Mouse (Mus musculus): ENCODE results near the gene Slc38a10.
A peak's percentile ranks its signal among the peaks of the same experiment; 100 is the strongest.

Slc38a10 gene

DNA sequence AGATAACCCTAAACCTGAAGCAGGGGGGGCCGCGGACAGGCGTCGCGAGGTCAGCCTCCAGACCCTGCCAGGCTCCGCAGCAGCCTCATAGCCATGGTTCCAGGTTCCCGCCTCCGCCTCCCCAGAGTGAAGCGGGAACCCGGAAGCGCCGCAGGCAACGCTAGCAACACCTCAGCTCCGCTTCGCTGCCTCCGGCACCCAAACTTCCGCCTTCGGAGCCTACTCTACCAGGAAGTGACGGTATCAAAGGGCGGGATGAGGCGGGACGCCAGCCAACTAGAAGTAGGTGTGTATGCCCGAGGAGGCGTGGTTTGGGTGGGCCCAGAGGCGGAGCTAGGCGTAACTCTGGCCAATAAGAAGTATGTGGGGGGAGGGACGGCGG, at the start of gene Slc38a10:
Gene Slc38a10 (minus strand): TSS at position 234 of the 382 bp plus-strand sequence.
- peak; percentile 100 for DNase-seq

DNA sequence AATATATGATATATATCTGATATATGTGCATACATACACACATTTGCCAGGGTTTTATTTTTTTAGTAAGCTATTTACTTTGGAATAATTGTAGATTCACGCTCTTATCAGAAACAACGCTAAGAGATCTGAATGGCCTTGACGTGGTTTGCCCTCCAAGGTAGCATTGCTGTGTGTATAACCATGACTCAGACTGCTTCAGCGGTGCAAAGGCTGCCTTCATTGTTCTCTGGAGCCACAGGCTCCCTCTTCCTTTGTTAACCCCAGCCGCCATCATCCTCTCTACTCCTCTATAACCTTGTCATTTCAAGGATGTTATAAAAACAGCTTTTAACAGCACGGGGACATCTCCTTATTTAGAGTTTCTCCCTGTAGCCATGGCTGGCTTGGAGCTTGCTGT, 49.5 kb upstream of the Slc38a10 start:
- DNase-seq, result no peak

- DNase-seq, result no peak
Measured at GRCm38 (mm10) chr11:120199766-120200165, 48.6 kb upstream of the Slc38a10 start.

DNA sequence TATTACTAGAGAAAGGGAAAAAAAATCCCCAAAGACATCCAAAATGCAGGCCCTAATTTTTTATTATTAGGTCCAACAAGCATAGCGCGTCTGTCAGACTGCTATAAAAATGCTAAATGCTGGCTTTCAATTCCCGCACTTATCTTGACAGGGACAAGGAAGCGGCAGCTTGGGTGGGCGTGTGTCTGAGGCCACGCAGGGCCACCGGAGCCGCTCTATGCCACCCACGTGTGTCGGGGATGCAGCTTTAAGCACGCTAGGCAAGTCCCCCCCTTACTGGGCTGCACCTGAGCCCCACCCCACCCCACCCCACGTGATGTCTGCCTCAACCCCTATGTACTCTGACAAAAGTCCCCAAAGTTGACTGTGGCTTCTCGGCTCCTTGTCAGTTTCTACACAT, 47.7 kb upstream of the Slc38a10 start:
- DNase-seq, result no peak

- DNase-seq, result no peak
Measured at GRCm38 (mm10) chr11:120190526-120191412, 39.6 kb upstream of the Slc38a10 start.

DNA sequence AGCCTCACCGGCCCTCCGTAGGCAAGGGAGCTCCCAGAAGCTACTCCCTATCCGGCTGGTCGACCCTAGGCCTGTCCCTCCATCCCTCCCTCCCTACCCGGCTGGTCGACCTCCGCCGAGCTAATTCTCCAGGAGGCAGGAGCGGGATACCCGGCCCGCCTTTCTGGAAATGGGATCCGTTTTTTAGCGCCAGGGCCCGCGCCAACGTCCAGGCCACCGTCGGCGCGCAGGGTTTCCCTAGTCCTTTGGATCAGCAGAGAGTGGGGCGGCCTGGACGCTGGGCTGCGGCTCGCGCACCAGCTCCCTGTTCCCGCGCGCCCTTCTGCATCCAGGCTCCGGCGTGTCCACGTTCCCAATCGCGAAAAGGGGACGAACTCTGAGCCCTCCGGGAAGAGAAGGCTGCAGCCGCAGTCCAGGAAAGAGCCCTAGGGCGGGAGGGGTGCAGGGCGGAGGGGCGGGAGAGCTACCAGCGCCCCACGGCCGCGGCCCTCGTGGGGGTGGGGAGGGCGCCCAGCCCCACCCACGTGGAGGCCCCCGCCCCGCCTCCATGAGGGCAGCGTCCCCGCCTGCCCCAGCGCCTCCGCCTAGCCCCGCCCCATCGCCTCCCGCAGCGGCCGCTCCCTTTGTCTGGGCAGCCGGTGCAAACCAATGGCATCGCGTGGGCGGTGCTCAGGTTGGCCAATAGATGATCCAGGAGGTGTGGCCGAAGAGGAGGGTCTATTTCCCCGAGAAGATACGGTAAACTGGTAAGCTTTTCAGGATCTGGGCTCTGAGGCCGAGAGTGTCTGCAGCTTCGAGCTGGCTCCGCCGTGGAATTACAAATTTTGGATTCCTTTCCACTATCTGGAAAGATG, 38.5 kb upstream of the Slc38a10 start:
- peak; percentile 98 to 100 for DNase-seq

GRCm38 (mm10) chr11:120188481-120189441, 37.6 kb upstream of the Slc38a10 start:
- DNase-seq, result peak; percentile 47 to 64

DNA sequence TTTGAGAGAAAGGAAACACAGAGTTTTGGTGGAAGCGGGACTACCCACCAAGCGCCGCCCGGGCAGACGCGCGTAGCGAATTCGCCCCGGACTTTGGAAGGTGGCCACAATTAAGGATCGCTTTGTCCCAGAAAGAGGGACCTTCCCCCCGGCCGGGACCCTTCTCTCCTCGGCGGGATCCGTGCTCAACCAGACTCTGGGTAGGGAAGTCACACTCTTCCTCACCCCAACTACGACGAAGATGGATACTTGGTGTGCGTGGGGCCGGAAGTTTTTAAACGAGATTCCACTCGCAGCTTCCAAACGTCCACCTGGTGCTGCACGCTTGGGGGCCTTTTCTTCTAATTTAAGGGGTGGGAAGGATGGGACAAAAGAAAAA, 36.9 kb upstream of the Slc38a10 start:
- DNase-seq, result peak; percentile 37 to 51

GRCm38 (mm10) chr11:120187236-120188101, 36.3 kb upstream of the Slc38a10 start:
- peak in 1 of 2 experiments; percentile 39 for DNase-seq

- peak; percentile 34 to 44 for DNase-seq
Measured at GRCm38 (mm10) chr11:120186821-120187235, 35.7 kb upstream of the Slc38a10 start.

DNA sequence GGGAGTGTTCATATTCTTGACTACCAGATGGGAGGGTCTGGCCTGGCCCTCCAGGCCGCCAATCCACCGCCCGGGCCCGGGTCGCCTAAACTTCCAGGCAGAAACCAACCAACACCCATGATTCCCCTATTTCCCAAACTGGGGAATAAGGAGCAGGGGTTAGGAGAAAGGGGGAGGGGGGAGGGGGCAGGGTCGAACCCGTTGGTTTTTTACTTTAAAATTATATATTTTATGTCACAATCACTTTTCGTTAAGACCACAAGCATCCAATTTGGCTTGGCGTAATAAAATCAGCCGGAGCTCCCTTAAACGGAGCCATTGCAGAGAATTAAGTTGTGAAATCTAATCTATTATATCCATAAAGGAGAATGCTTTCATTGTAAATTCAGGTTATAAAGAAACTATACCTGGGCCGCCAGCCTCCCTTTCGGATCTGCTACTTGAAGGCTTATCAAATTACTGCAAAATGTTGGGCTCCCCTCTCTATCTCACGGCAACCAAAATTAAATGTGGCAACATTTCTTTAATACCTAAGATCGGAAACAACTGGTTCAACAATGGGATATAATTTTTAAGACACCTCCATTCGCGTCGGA, 35.1 kb upstream of the Slc38a10 start:
- DNase-seq, result peak in 1 of 2 experiments; percentile 20

GRCm38 (mm10) chr11:120185316-120186141, 34.4 kb upstream of the Slc38a10 start:
- peak; percentile 44 to 55 for DNase-seq

DNA sequence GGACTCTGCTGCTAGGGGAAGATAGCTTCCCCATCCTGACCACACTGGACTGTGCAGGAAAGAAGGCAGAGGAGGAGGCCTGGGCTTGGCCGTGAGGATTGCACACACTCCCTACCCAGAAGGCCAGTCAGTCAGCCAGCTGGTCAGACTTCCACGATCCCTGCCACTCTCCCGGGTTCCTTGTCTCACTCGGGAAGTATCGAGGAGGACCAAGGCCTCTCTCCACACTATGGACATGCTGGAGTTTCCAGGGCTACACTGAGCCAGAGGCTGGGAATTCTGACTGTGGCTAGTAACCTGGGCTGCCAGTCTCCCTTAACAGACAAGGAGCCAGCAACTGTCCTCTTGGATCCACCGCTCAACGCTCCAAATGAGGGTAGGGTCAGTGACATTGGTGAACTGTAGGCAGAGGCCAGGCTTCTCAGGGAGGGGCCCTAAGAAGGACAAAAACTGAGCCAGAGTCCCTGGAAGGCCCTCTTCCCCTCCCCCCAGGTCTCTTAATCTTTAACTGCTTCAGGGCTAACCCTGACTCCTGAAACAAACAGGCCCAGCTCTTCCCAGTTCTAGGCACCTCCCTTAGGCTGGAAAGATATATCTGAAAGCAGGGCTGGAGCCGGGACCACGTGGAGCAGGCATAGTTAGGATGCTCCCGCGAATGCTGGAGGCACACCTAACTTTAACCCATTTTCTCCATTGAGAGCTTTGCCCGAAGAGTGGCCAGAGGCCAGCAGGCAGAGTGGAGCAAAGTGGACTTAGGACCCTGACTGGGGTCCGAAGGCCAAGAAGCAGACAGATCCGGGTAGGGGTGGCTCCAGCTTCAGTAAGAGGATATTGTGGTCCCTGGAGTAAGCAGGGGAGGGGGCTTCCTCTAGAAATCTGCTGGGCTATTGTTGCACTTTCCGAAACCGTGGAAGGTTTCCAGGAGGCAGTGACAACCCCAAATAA, 33.5 kb upstream of the Slc38a10 start:
- peak in 1 of 2 experiments; percentile 31 for DNase-seq

- no peak for DNase-seq
Measured at GRCm38 (mm10) chr11:120183708-120184107, 32.6 kb upstream of the Slc38a10 start.

DNA sequence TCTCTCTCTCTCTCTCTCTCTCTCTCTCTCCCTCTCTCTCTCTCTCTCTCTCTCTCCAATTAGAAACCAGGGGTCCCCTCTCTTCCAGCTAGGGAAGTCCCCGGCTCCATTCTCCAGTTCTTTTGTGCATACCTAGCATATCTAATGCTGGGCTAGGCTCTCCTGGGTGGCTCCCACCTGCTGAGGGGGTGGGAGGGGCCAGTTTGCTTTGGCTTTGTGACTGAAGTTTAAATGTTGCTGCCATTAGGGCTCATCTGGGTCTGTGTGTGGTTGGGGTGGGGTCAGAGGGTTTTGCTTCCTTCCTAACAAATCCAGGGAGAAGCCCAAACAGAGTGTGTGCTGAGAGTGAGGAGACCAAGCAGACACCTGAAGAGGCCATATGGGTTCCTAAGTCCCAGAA, 32.0 kb upstream of the Slc38a10 start:
- DNase-seq, result no peak

DNA sequence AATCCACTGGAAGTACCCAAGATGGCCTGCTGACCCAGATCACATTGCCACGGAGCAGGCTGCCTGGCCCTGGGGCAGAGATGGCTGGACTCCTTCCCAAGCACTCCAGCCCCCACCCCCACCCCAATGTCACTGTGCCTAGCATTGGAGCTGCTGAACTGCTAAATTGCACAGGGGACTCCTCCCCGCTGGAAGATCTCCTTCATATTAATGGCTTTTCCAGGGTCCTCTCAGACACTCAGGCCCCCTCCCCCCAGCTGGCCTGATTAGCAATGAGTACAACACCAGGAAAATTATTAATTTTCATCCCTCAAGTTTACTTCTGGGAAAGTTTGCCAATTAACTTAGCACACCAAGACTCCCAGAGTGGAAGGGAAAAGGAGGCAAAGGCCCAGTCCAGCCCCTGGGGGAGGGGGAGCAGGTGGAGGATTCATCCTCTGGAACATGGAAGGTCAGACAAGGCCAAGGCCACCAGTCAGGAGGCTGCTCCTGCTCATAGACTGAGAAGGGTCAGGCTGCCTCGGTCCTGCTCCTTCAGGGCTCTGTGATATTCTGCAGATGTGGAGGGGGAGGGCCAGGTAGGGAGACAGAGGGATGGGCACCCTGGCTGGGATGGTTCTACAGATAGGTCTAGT, 31.4 kb upstream of the Slc38a10 start:
- no peak for DNase-seq

DNA sequence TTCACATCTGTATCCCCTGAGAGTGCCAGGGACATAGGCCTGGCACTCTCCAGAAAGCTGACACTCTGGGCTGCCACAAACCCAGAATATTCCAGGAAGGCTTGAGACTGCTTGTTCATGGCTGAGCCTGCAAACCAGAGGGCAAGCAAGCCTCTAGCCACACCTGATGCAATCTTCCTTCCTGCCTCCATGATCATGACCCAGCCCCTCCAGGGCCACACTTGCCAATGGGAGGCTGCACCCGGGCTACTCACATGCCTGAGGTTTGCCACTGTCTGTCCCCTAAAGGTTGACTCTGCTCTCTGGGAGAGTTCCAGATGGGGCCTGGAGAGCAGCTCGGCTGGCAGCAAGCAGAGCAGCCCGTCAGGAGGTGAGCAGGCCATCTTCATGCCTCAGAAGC, 30.2 kb upstream of the Slc38a10 start:
- DNase-seq, result no peak

GRCm38 (mm10) chr11:120179374-120179773, 28.2 kb upstream of the Slc38a10 start:
- DNase-seq, result no peak

All from cerebellum, postnatal 36 days (tissue).